Mouse (Mus musculus): ENCODE measurements around the gene Suds3. TPM values are rescaled to one million over a fixed set of nuclear protein-coding genes. Genes with fewer than 3 reads are reported as not detected.

Suds3 gene
- polyA plus RNA-seq (2014; fragmentation: Nextera tagmentation; extraction: Ambion mirVana) = 51.1 and 51.3 TPM in 2 replicates

GRCm38 (mm10) chr5:117115836-117116366 is at the start of gene Suds3:
Gene Suds3, minus strand, starts transcription at chr5:117116113.
- Histone ChIP-seq H3K9ac (replicated peaks; ENCODE audit: low read depth, low read length) (peak within 1 kb of the TSS; percentile 83), H3K4me1 (ENCODE audit: control insufficient read depth, insufficient read depth, low read length) (peaks cover 9% of the 10 kb centered on the region), H3K36me3 (ENCODE audit: control insufficient read depth, insufficient read depth, low read length) (peaks cover 21% of the 10 kb centered on the region), H3K4me3 (ENCODE audit: low read depth, low read length) (peak within 1 kb of the TSS; percentile 94), H3K4me2 (ENCODE audit: low read depth, low read length) (peak within 1 kb of the TSS; percentile 88), H3K27ac (ENCODE audit: low read depth, low read length) (peak within 1 kb of the TSS; percentile 85), H3K9me3 (ENCODE audit: control insufficient read depth, low read length) (no peaks in the 10 kb centered on the region), H3K27me3 (ENCODE audit: control insufficient read depth, insufficient read depth, low read length) (no peaks in the 10 kb centered on the region)
- ATAC-seq (ENCODE audit: low read depth) = peak; percentile 76
- 2% methylated on average over 51 of the region's 59 CpGs for WGBS

- H3K9me3 ChIP-seq (ENCODE audit: control insufficient read depth, low read length) = no peaks in the 10 kb centered on the region
- WGBS = 90% methylated on average over 2 of the region's 2 CpGs
- H3K9ac ChIP-seq (replicated peaks; ENCODE audit: low read depth, low read length) = no peak overlapping the region
- no peak overlapping the region for H3K4me3 ChIP-seq (ENCODE audit: low read depth, low read length)
- ATAC-seq (ENCODE audit: low read depth) = no peak
- no peak overlapping the region for H3K4me2 ChIP-seq (ENCODE audit: low read depth, low read length)
- no peaks in the 10 kb centered on the region for H3K36me3 ChIP-seq (ENCODE audit: control insufficient read depth, insufficient read depth, low read length)
- H3K27ac ChIP-seq (ENCODE audit: low read depth, low read length) = no peak overlapping the region
- no peaks in the 10 kb centered on the region for H3K4me1 ChIP-seq (ENCODE audit: control insufficient read depth, insufficient read depth, low read length)
- no peaks in the 10 kb centered on the region for H3K27me3 ChIP-seq (ENCODE audit: control insufficient read depth, insufficient read depth, low read length)
Observed at GRCm38 (mm10) chr5:117164923-117165322, 49.0 kb upstream of the Suds3 start.

- no peaks in the 10 kb centered on the region for H3K9me3 ChIP-seq (ENCODE audit: control insufficient read depth, low read length)
- WGBS = 90% methylated on average over 5 of the region's 5 CpGs
- H3K27ac ChIP-seq (ENCODE audit: low read depth, low read length) = no peak overlapping the region
- no peak for ATAC-seq (ENCODE audit: low read depth)
- H3K4me3 ChIP-seq (ENCODE audit: low read depth, low read length) = no peak overlapping the region
- H3K27me3 ChIP-seq (ENCODE audit: control insufficient read depth, insufficient read depth, low read length) = no peaks in the 10 kb centered on the region
- H3K4me1 ChIP-seq (ENCODE audit: control insufficient read depth, insufficient read depth, low read length) = no peaks in the 10 kb centered on the region
- H3K4me2 ChIP-seq (ENCODE audit: low read depth, low read length) = no peak overlapping the region
- no peak overlapping the region for H3K9ac ChIP-seq (replicated peaks; ENCODE audit: low read depth, low read length)
- no peaks in the 10 kb centered on the region for H3K36me3 ChIP-seq (ENCODE audit: control insufficient read depth, insufficient read depth, low read length)
Observed at GRCm38 (mm10) chr5:117164516-117164915, 48.6 kb upstream of the Suds3 start.

GRCm38 (mm10) chr5:117163790-117164189 is 47.9 kb upstream of the Suds3 start:
- no peak overlapping the region for H3K9ac ChIP-seq (replicated peaks; ENCODE audit: low read depth, low read length)
- H3K9me3 ChIP-seq (ENCODE audit: control insufficient read depth, low read length) = no peaks in the 10 kb centered on the region
- H3K27me3 ChIP-seq (ENCODE audit: control insufficient read depth, insufficient read depth, low read length) = no peaks in the 10 kb centered on the region
- H3K4me1 ChIP-seq (ENCODE audit: control insufficient read depth, insufficient read depth, low read length) = no peaks in the 10 kb centered on the region
- ATAC-seq (ENCODE audit: low read depth) = no peak
- WGBS = 95% methylated on average over 13 of the region's 13 CpGs
- no peak overlapping the region for H3K4me3 ChIP-seq (ENCODE audit: low read depth, low read length)
- no peak overlapping the region for H3K27ac ChIP-seq (ENCODE audit: low read depth, low read length)
- H3K4me2 ChIP-seq (ENCODE audit: low read depth, low read length) = no peak overlapping the region
- no peaks in the 10 kb centered on the region for H3K36me3 ChIP-seq (ENCODE audit: control insufficient read depth, insufficient read depth, low read length)

GRCm38 (mm10) chr5:117160499-117160898 is 44.6 kb upstream of the Suds3 start:
- 44% methylated on average over 10 of the region's 10 CpGs for WGBS
- no peak overlapping the region for H3K4me3 ChIP-seq (ENCODE audit: low read depth, low read length)

GRCm38 (mm10) chr5:117159805-117160291 is 43.9 kb upstream of the Suds3 start:
- Histone ChIP-seq H3K9ac (replicated peaks; ENCODE audit: low read depth, low read length) (no peak overlapping the region), H3K36me3 (ENCODE audit: control insufficient read depth, insufficient read depth, low read length) (no peaks in the 10 kb centered on the region), H3K4me1 (ENCODE audit: control insufficient read depth, insufficient read depth, low read length) (no peaks in the 10 kb centered on the region), H3K4me2 (ENCODE audit: low read depth, low read length) (no peak overlapping the region), H3K9me3 (ENCODE audit: control insufficient read depth, low read length) (no peaks in the 10 kb centered on the region), H3K4me3 (ENCODE audit: low read depth, low read length) (no peak overlapping the region), H3K27me3 (ENCODE audit: control insufficient read depth, insufficient read depth, low read length) (no peaks in the 10 kb centered on the region), H3K27ac (ENCODE audit: low read depth, low read length) (no peak overlapping the region)
- no peak for ATAC-seq (ENCODE audit: low read depth)
- 50% methylated on average over 6 of the region's 6 CpGs for WGBS

More at GRCm38 (mm10) chr5:117160499-117160898, 44.6 kb upstream of the Suds3 start:
- no peak for ATAC-seq (ENCODE audit: low read depth)
- no peaks in the 10 kb centered on the region for H3K36me3 ChIP-seq (ENCODE audit: control insufficient read depth, insufficient read depth, low read length)
- H3K27me3 ChIP-seq (ENCODE audit: control insufficient read depth, insufficient read depth, low read length) = no peaks in the 10 kb centered on the region
- H3K27ac ChIP-seq (ENCODE audit: low read depth, low read length) = no peak overlapping the region
- H3K4me2 ChIP-seq (ENCODE audit: low read depth, low read length) = no peak overlapping the region
- no peaks in the 10 kb centered on the region for H3K9me3 ChIP-seq (ENCODE audit: control insufficient read depth, low read length)
- H3K4me1 ChIP-seq (ENCODE audit: control insufficient read depth, insufficient read depth, low read length) = no peaks in the 10 kb centered on the region
- H3K9ac ChIP-seq (replicated peaks; ENCODE audit: low read depth, low read length) = no peak overlapping the region

- ATAC-seq (ENCODE audit: low read depth) = no peak
- Histone ChIP-seq H3K27ac (ENCODE audit: low read depth, low read length) (no peak overlapping the region), H3K4me1 (ENCODE audit: control insufficient read depth, insufficient read depth, low read length) (no peaks in the 10 kb centered on the region), H3K36me3 (ENCODE audit: control insufficient read depth, insufficient read depth, low read length) (no peaks in the 10 kb centered on the region), H3K9me3 (ENCODE audit: control insufficient read depth, low read length) (no peaks in the 10 kb centered on the region), H3K27me3 (ENCODE audit: control insufficient read depth, insufficient read depth, low read length) (no peaks in the 10 kb centered on the region), H3K9ac (replicated peaks; ENCODE audit: low read depth, low read length) (no peak overlapping the region), H3K4me3 (ENCODE audit: low read depth, low read length) (no peak overlapping the region), H3K4me2 (ENCODE audit: low read depth, low read length) (no peak overlapping the region)
- WGBS = 70% methylated on average over 8 of the region's 8 CpGs
Observed at GRCm38 (mm10) chr5:117159326-117159725, 43.4 kb upstream of the Suds3 start.

- Histone ChIP-seq H3K4me1 (ENCODE audit: control insufficient read depth, insufficient read depth, low read length) (no peaks in the 10 kb centered on the region), H3K27me3 (ENCODE audit: control insufficient read depth, insufficient read depth, low read length) (no peaks in the 10 kb centered on the region), H3K27ac (ENCODE audit: low read depth, low read length) (no peak overlapping the region), H3K9ac (replicated peaks; ENCODE audit: low read depth, low read length) (no peak overlapping the region), H3K4me3 (ENCODE audit: low read depth, low read length) (no peak overlapping the region), H3K36me3 (ENCODE audit: control insufficient read depth, insufficient read depth, low read length) (no peaks in the 10 kb centered on the region), H3K9me3 (ENCODE audit: control insufficient read depth, low read length) (no peaks in the 10 kb centered on the region), H3K4me2 (ENCODE audit: low read depth, low read length) (no peak overlapping the region)
- 89% methylated on average over 7 of the region's 7 CpGs for WGBS
- ATAC-seq (ENCODE audit: low read depth) = no peak
Observed at GRCm38 (mm10) chr5:117158335-117159018, 42.6 kb upstream of the Suds3 start.

- H3K9ac ChIP-seq (replicated peaks; ENCODE audit: low read depth, low read length) = no peak overlapping the region
- H3K4me2 ChIP-seq (ENCODE audit: low read depth, low read length) = no peak overlapping the region
- no peaks in the 10 kb centered on the region for H3K4me1 ChIP-seq (ENCODE audit: control insufficient read depth, insufficient read depth, low read length)
- 73% methylated on average over 15 of the region's 15 CpGs for WGBS
- ATAC-seq (ENCODE audit: low read depth) = peak; percentile 49; the same call in 1 of the 2 replicates
- no peak overlapping the region for H3K4me3 ChIP-seq (ENCODE audit: low read depth, low read length)
- no peaks in the 10 kb centered on the region for H3K27me3 ChIP-seq (ENCODE audit: control insufficient read depth, insufficient read depth, low read length)
- H3K9me3 ChIP-seq (ENCODE audit: control insufficient read depth, low read length) = no peaks in the 10 kb centered on the region
- H3K27ac ChIP-seq (ENCODE audit: low read depth, low read length) = no peak overlapping the region
- no peaks in the 10 kb centered on the region for H3K36me3 ChIP-seq (ENCODE audit: control insufficient read depth, insufficient read depth, low read length)
Observed at GRCm38 (mm10) chr5:117153527-117154091, 37.7 kb upstream of the Suds3 start.
